Mouse (Mus musculus): ENCODE measurements around the gene Lmx1b. TPM values are rescaled to one million over a fixed set of nuclear protein-coding genes. Genes with fewer than 3 reads are reported as not detected.

Gene Lmx1b
- polyA plus RNA-seq (2012; rRNA removed; ENCODE audit: low replicate concordance) = 0.02 and 0.25 TPM in 2 replicates

DNA sequence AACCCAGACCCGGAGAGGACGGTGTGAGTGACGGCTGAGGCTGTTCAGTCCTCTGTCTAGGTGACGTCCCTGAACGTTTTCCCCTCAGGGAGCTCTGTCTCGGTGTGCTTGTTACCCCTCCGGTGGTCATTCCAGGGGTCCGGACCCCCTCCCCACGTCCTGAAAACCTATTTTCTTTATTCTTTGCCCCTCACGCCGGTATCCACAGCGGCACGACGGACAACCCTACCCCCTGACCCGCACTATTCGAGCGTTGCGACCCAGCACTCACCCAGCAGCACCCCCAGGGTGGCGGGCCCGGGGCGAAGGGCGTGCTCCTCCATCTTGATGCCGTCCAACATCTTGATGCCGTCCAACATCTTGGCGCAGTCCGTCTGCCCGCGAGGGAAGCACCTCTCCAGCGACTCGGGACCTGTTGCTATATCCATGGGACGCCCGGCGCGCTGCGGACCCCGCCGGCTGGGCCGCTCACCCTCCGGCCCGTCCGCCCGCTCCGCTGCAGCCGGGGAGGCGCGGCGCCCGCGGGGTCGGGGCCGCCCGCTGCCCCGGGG lies at the start of gene Lmx1b:
TSS of gene Lmx1b (minus strand) at position 341 of the 551 bp plus-strand sequence.

Other genes with a start within 250 kb of the Lmx1b start
- 2.0 and 2.6 TPM in 2 replicates for gene Zbtb34, start 209.2 kb downstream of the Lmx1b start, polyA plus RNA-seq (2012; rRNA removed; ENCODE audit: low replicate concordance)
- 4.1 and 4.2 TPM in 2 replicates for gene Zbtb43, start 172.0 kb downstream of the Lmx1b start, polyA plus RNA-seq (2012; rRNA removed; ENCODE audit: low replicate concordance)
- 9.3 and 13.1 TPM in 2 replicates for gene Mvb12b, start 247.4 kb upstream of the Lmx1b start, polyA plus RNA-seq (2012; rRNA removed; ENCODE audit: low replicate concordance)